Mouse (Mus musculus) CH12.LX (cell line): ENCODE results near the gene St8sia1. TPM values are rescaled to one million over a fixed set of nuclear protein-coding genes. Genes with fewer than 3 reads are reported as not detected.

Experiments used
- DNase-seq: peaks from one replicate; pipeline ENCODE4 v3.0.0-alpha.2; 2013; ENCODE audit errors: extremely low read depth
- H3K27ac ChIP-seq: 2 replicates; pipeline ENCODE4 v1.5.1; 2012; ENCODE audit warnings: low read depth, mild to moderate bottlenecking, control low read depth, moderate library complexity; ENCODE audit not compliant: insufficient read depth
- H3K27me3 ChIP-seq: replicated peaks from 2 replicates; pipeline ENCODE3; 2012; ENCODE audit warnings: inconsistent platforms
- H3K36me3 ChIP-seq, 2 experiments: replicated peaks in 1 of 2; 2 replicates each; pipeline versions ENCODE3 to v1.6.1; 2012; ENCODE audit warnings: inconsistent platforms in 1 of 2, low read length in 1 of 2, mild to moderate bottlenecking in 1 of 2, mixed read lengths in 1 of 2, moderate library complexity in 1 of 2; ENCODE audit not compliant: control insufficient read depth in 1 of 2, insufficient read depth in 1 of 2
- H3K4me1 ChIP-seq, 2 experiments: 2 replicates each; pipeline ENCODE4 v1.6.1; 2012; ENCODE audit warnings: inconsistent platforms in 1 of 2, moderate library complexity in 1 of 2; ENCODE audit not compliant: insufficient read depth in 2 of 2, control insufficient read depth in 1 of 2
- H3K4me2 ChIP-seq: 2 replicates; pipeline ENCODE4 v1.6.1; 2012; ENCODE audit warnings: low read depth, mild to moderate bottlenecking, control low read depth; ENCODE audit not compliant: poor library complexity, insufficient read depth, severe bottlenecking
- H3K4me3 ChIP-seq, 3 experiments: fragments of 150-350 bp in 1 of 3; sonication (generic) in 1 of 3; replicated peaks in 1 of 3; 2 replicates each; pipeline versions ENCODE3 to v1.5.1; 2011 to 2012; ENCODE audit warnings: low read depth in 2 of 3, low read length in 2 of 3, mild to moderate bottlenecking in 2 of 3, moderate library complexity in 2 of 3, control low read depth in 1 of 3, improper control_type of control experiment in 1 of 3, inconsistent platforms in 1 of 3, mixed read lengths in 1 of 3; ENCODE audit not compliant: poor library complexity in 1 of 3
- H3K79me2 ChIP-seq: replicated peaks from 2 replicates; pipeline ENCODE4 v1.6.1; 2012; ENCODE audit warnings: mild to moderate bottlenecking, moderate library complexity; ENCODE audit not compliant: control insufficient read depth, poor library complexity, insufficient read depth, severe bottlenecking; ENCODE audit errors: extremely low read depth
- H3K9ac ChIP-seq: 2 replicates; pipeline ENCODE4 v1.6.1; 2012; ENCODE audit warnings: low read depth, mild to moderate bottlenecking, control low read depth, moderate library complexity; ENCODE audit not compliant: insufficient read depth
- H3K9me3 ChIP-seq: replicated peaks from 2 replicates; pipeline ENCODE3; 2012; ENCODE audit warnings: low read length, inconsistent platforms, mixed read lengths
- CHD1 ChIP-seq: IDR thresholded peaks from 2 replicates; pipeline ENCODE4 v1.6.1; 2012; ENCODE audit warnings: low read depth, low read length, improper control_type of control experiment, inconsistent platforms
- CTCF ChIP-seq, 2 experiments: IDR thresholded peaks in 1 of 2; conservative IDR thresholded peaks in 1 of 2; 2 replicates each; pipeline ENCODE4 v1.5.1; 2011 to 2012; ENCODE audit warnings: low read depth in 2 of 2, low read length in 2 of 2, improper control_type of control experiment in 1 of 2, inconsistent platforms in 1 of 2, mild to moderate bottlenecking in 1 of 2, moderate library complexity in 1 of 2
- GABPA ChIP-seq: IDR thresholded peaks from 2 replicates; pipeline ENCODE4 v1.6.1; 2012; ENCODE audit warnings: low read depth, low read length, improper control_type of control experiment, inconsistent platforms; ENCODE audit not compliant: insufficient replicate concordance
- HCFC1 ChIP-seq: IDR thresholded peaks from 2 replicates; pipeline ENCODE4 v1.6.1; 2012; ENCODE audit warnings: low read depth, mild to moderate bottlenecking, inconsistent platforms, low read length, improper control_type of control experiment
- JUND ChIP-seq: conservative IDR thresholded peaks from 2 replicates; pipeline ENCODE4 v1.6.1; 2011; ENCODE audit warnings: low read depth, low read length, improper control_type of control experiment
- KAT2A ChIP-seq: IDR thresholded peaks from 2 replicates; pipeline ENCODE4 v1.6.1; 2012; ENCODE audit warnings: low read length, improper control_type of control experiment, inconsistent platforms; ENCODE audit not compliant: insufficient replicate concordance
- MAFK ChIP-seq: IDR thresholded peaks from 2 replicates; pipeline ENCODE4 v1.6.1; 2011; ENCODE audit warnings: low read length, improper control_type of control experiment; ENCODE audit not compliant: insufficient replicate concordance
- MAZ ChIP-seq: IDR thresholded peaks from 2 replicates; pipeline ENCODE4 v1.6.1; 2012; ENCODE audit warnings: low read depth, mild to moderate bottlenecking, inconsistent platforms, low read length, improper control_type of control experiment, moderate library complexity
- MEF2A ChIP-seq: IDR thresholded peaks from 2 replicates; pipeline ENCODE4 v1.6.1; 2014; ENCODE audit warnings: low read depth, mild to moderate bottlenecking, inconsistent platforms, low read length, improper control_type of control experiment, borderline replicate concordance
- MXI1 ChIP-seq: IDR thresholded peaks from 2 replicates; pipeline ENCODE4 v1.6.1; 2011; ENCODE audit warnings: mild to moderate bottlenecking, low read depth, low read length, improper control_type of control experiment
- MYC ChIP-seq: IDR thresholded peaks from 2 replicates; pipeline ENCODE4 v1.6.1; 2011; ENCODE audit warnings: low read depth, mild to moderate bottlenecking, improper control_type of control experiment, low read length
- NELFE ChIP-seq: IDR thresholded peaks from 2 replicates; pipeline ENCODE4 v1.6.1; 2011; ENCODE audit warnings: low read depth, low read length, improper control_type of control experiment
- PAX5 ChIP-seq: IDR thresholded peaks from 2 replicates; pipeline ENCODE4 v1.6.1; 2012; ENCODE audit warnings: low read length, inconsistent platforms, mixed read lengths
- RAD21 ChIP-seq: IDR thresholded peaks from 2 replicates; pipeline ENCODE4 v1.6.1; 2011; ENCODE audit warnings: low read depth, mild to moderate bottlenecking, low read length, improper control_type of control experiment, moderate library complexity
- RCOR1 ChIP-seq: conservative IDR thresholded peaks from 2 replicates; pipeline ENCODE4 v1.6.1; 2012; ENCODE audit warnings: low read depth, mild to moderate bottlenecking, inconsistent platforms, low read length, improper control_type of control experiment
- SMC3 ChIP-seq: IDR thresholded peaks from 2 replicates; pipeline ENCODE4 v1.6.1; 2011; ENCODE audit warnings: low read depth, low read length, improper control_type of control experiment
- TBP ChIP-seq: conservative IDR thresholded peaks from 2 replicates; pipeline ENCODE4 v1.6.1; 2011; ENCODE audit warnings: low read depth, low read length, improper control_type of control experiment
- TCF12 ChIP-seq: IDR thresholded peaks from 2 replicates; pipeline ENCODE4 v1.6.1; 2014; ENCODE audit warnings: low read depth, mild to moderate bottlenecking, inconsistent platforms, low read length, improper control_type of control experiment
- UBTF ChIP-seq: IDR thresholded peaks from 2 replicates; pipeline ENCODE4 v1.6.1; 2012; ENCODE audit warnings: low read depth, mild to moderate bottlenecking, inconsistent platforms, low read length, improper control_type of control experiment, moderate library complexity
- USF2 ChIP-seq: conservative IDR thresholded peaks from 2 replicates; pipeline ENCODE4 v1.6.1; 2011; ENCODE audit warnings: low read depth, low read length, improper control_type of control experiment
- ZC3H11A ChIP-seq: IDR thresholded peaks from 2 replicates; pipeline ENCODE4 v1.6.1; 2012; ENCODE audit warnings: low read depth, mild to moderate bottlenecking, inconsistent platforms, low read length, improper control_type of control experiment
- ZNF384 ChIP-seq: IDR thresholded peaks from 2 replicates; pipeline ENCODE4 v1.6.1; 2012; ENCODE audit warnings: low read depth, low read length, improper control_type of control experiment, inconsistent platforms
- dilution Hi-C: fragments of 300-500 bp; cut with MboI; formaldehyde crosslinking; loops from 2 replicates; pipeline ENCODE4 v1.14.3; 2020; ENCODE audit warnings: low sequenced_read_pairs; ENCODE audit not compliant: extremely low pct_unique_long_range_greater_than_20kb, extremely low pct_ligation_motif_present
- in situ Hi-C: fragments of 300-500 bp; cut with MboI; formaldehyde crosslinking; loops from 3 replicates; pipeline ENCODE4 v1.14.3; 2019; ENCODE audit warnings: low sequenced_read_pairs, low pct_ligation_motif_present, low pct_unique_long_range_greater_than_20kb, mixed read lengths
- polyA plus RNA-seq: library from polyadenylated mRNA; unstranded; fragments of >175 nt; gene quantifications from 2 replicates; pipeline ENCODE4 v1.2.1, GENCODE M21; 2012; ENCODE audit warnings: low read depth; ENCODE audit not compliant: insufficient read length
- total RNA-seq, 2 experiments: library from RNA; depleted of rRNA; stranded (reverse); fragments of 300-350 nt in 1 of 2; fragments of >200 nt in 1 of 2; gene quantifications; 2 replicates each; pipeline ENCODE4 v1.2.3; 2012 to 2014

St8sia1 gene
- total and polyA plus RNA-seq, 3 experiments, result 0.13 to 0.51 (median 0.20) TPM

- dilution Hi-C loops, result no loop called here
- peaks cover 20 to 61% of the 10 kb centered on the region in 2 experiments for H3K4me1 ChIP-seq
- DNase-seq, result peak; percentile 76
- no peak for TF ChIP-seq PAX5
- TF ChIP-seq HCFC1, result no peak
- TF ChIP-seq NELFE, result no peak
- no peak for TF ChIP-seq MEF2A
- peak; percentile 86 for TF ChIP-seq SMC3
- TF ChIP-seq ZC3H11A, result peak; percentile 7; the same call in 1 of the 2 replicates
- TF ChIP-seq MYC, result peak; percentile 41; the same call in 1 of the 2 replicates
- TF ChIP-seq CTCF (conservative IDR thresholded peaks at IDR 0.05 in 1 of 2, IDR thresholded peaks at IDR 0.05 in 1 of 2; ENCODE audit: low read depth in 2 of 2, low read length in 2 of 2), result peak; percentile 89 to 92
- peak; percentile 73 for TF ChIP-seq RAD21
- TF ChIP-seq TBP, result no peak
- TF ChIP-seq UBTF, result no peak
- TF ChIP-seq GABPA, result no peak
- H3K4me2 ChIP-seq, result peak overlapping the region; percentile 46; the same call in 1 of the 2 replicates
- no peaks in the 10 kb centered on the region for H3K79me2 ChIP-seq
- H3K27me3 ChIP-seq, result no peaks in the 10 kb centered on the region
- H3K9ac ChIP-seq, result no peak overlapping the region
- H3K9me3 ChIP-seq, result no peaks in the 10 kb centered on the region
- no peaks in the 10 kb centered on the region for H3K36me3 ChIP-seq
- H3K27ac ChIP-seq, result no peak overlapping the region
- H3K4me3 ChIP-seq, result no peak overlapping the region
- in situ Hi-C loops, result no loop called here
Measured at GRCm38 (mm10) chr6:142988753-142989152, 24.5 kb upstream of the St8sia1 start.

GRCm38 (mm10) chr6:142988231-142988630 is 24.0 kb upstream of the St8sia1 start:
- H3K27me3 ChIP-seq, result no peaks in the 10 kb centered on the region
- TF ChIP-seq TCF12, result no peak
- no peak for TF ChIP-seq UBTF
- TF ChIP-seq JUND, result no peak
- TF ChIP-seq MXI1, result no peak
- TF ChIP-seq RCOR1, result no peak
- TF ChIP-seq SMC3, result no peak
- no peak for TF ChIP-seq TBP
- TF ChIP-seq PAX5, result no peak
- TF ChIP-seq MAZ, result no peak
- TF ChIP-seq ZNF384, result no peak
- no peak for TF ChIP-seq USF2
- no peak for TF ChIP-seq CHD1
- no peak for TF ChIP-seq ZC3H11A
- TF ChIP-seq KAT2A, result no peak
- no peak for TF ChIP-seq MYC
- no peak for TF ChIP-seq MAFK
- H3K4me3 ChIP-seq, result no peak overlapping the region
- DNase-seq, result no peak
- no peaks in the 10 kb centered on the region for H3K9me3 ChIP-seq
- no peak overlapping the region for H3K9ac ChIP-seq
- no peaks in the 10 kb centered on the region for H3K79me2 ChIP-seq
- dilution Hi-C loops (no loop called here), in situ Hi-C loops (no loop called here)
- peaks cover 22 to 56% of the 10 kb centered on the region in 2 experiments for H3K4me1 ChIP-seq
- no peaks in the 10 kb centered on the region for H3K36me3 ChIP-seq
- H3K27ac ChIP-seq, result no peak overlapping the region
- H3K4me2 ChIP-seq, result peak overlapping the region; percentile 21; the same call in 1 of the 2 replicates
